Mouse (Mus musculus) C2C12 (cell line): ENCODE data around the gene Il1rapl2. TPM values are rescaled to one million over a fixed set of nuclear protein-coding genes. Genes with fewer than 3 reads are reported as not detected.

Source experiments
- H3K27me3 ChIP-seq: one replicate; pipeline ENCODE4 v1.6.1; 2011; ENCODE audit not compliant: control insufficient read depth, insufficient read depth, insufficient read length
- H3K36me3 ChIP-seq: one replicate; pipeline ENCODE4 v1.6.1; 2011; ENCODE audit not compliant: control insufficient read depth, insufficient read depth
- H3K4me3 ChIP-seq: one replicate; pipeline ENCODE4 v1.5.1; 2011; ENCODE audit warnings: mild to moderate bottlenecking, control low read depth; ENCODE audit not compliant: poor library complexity, insufficient read depth, severe bottlenecking
- H3K79me2 ChIP-seq: one replicate; pipeline ENCODE4 v1.6.1; 2011; ENCODE audit not compliant: control insufficient read depth, insufficient read depth
- H3K79me3 ChIP-seq: one replicate; pipeline ENCODE4 v1.6.1; 2011; ENCODE audit warnings: low read depth, control low read depth
- H3ac ChIP-seq: one replicate; pipeline ENCODE3; 2011; ENCODE audit warnings: low read depth; ENCODE audit not compliant: control insufficient read depth, insufficient read length
- CEBPB ChIP-seq: IDR thresholded peaks from one replicate; pipeline ENCODE4 v1.6.1; 2011; ENCODE audit warnings: low read depth, mild to moderate bottlenecking, control low read depth, moderate library complexity
- CTCF ChIP-seq: IDR thresholded peaks from one replicate; pipeline ENCODE4 v1.5.1; 2011; ENCODE audit not compliant: control insufficient read depth, insufficient read depth, insufficient read length
- FOSL1 ChIP-seq: IDR thresholded peaks from one replicate; pipeline ENCODE4 v1.8.0; 2011; ENCODE audit warnings: mild to moderate bottlenecking, low read length; ENCODE audit not compliant: poor library complexity, insufficient read depth, severe bottlenecking
- MAX ChIP-seq: IDR thresholded peaks from one replicate; pipeline ENCODE4 v1.6.1; 2011; ENCODE audit warnings: mild to moderate bottlenecking, control low read depth
- MYOD1 ChIP-seq: IDR thresholded peaks from one replicate; pipeline ENCODE4 v1.6.1; 2011; ENCODE audit warnings: low read depth; ENCODE audit not compliant: control insufficient read depth, insufficient read length
- MYOG ChIP-seq: IDR thresholded peaks from one replicate; pipeline ENCODE4 v1.6.1; 2011; ENCODE audit not compliant: control insufficient read depth, insufficient read length; ENCODE audit errors: extremely low read depth
- USF1 ChIP-seq: IDR thresholded peaks from one replicate; pipeline ENCODE4 v1.6.1; 2011; ENCODE audit warnings: low read depth, mild to moderate bottlenecking, control low read depth, moderate library complexity
- polyA plus RNA-seq: library from polyadenylated mRNA; unstranded; fragments of >200 nt; fragmentation: generic; extraction: Trizol; gene quantifications from one replicate; pipeline ENCODE4 v1.2.1, GENCODE M21; 2012; ENCODE audit warnings: missing spikeins

Il1rapl2 gene
- polyA plus RNA-seq, 1 experiment, result not detected

- Histone ChIP-seq H3K79me3 (no peaks in the 10 kb centered on the region), H3K4me3 (no peak overlapping the region), H3K27me3 (no peaks in the 10 kb centered on the region), H3ac (no peak overlapping the region), H3K36me3 (no peaks in the 10 kb centered on the region), H3K79me2 (no peaks in the 10 kb centered on the region)
- TF ChIP-seq MAX (no peak), USF1 (no peak), MYOD1 (no peak), CTCF (no peak), MYOG (no peak), FOSL1 (no peak), CEBPB (no peak)
Observed at GRCm38 (mm10) chrX:137812151-137812550, 241.7 kb downstream of the Il1rapl2 start.

DNA sequence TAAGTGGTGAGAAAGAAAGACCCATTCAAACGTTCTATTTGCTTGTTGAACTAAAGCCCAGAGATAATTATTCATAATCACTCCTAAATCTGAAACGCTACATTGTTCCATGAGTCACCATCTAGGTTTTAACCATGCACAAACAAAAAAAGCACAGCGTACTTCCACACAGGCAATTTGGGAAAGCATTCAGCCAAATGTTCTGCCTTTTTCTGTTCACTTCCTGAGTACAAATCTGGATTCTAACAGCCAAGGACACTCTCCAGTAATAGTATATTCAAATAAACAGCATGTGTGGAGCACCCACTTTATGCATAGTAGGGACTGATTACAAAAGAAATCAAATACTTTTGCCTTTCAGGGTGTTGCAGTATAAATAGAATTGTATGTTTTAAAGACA lies 278.5 kb downstream of the Il1rapl2 start:
- Histone ChIP-seq H3K4me3 (no peak overlapping the region), H3K27me3 (no peaks in the 10 kb centered on the region), H3K36me3 (no peaks in the 10 kb centered on the region), H3K79me3 (no peaks in the 10 kb centered on the region), H3ac (no peak overlapping the region), H3K79me2 (no peaks in the 10 kb centered on the region)
- TF ChIP-seq CTCF, result no peak
- TF ChIP-seq CEBPB, result no peak
- no peak for TF ChIP-seq MYOD1
- TF ChIP-seq USF1, result no peak
- TF ChIP-seq MAX, result no peak
- no peak for TF ChIP-seq FOSL1
- TF ChIP-seq MYOG, result no peak

GRCm38 (mm10) chrX:137923490-137923889 lies 353.1 kb downstream of the Il1rapl2 start:
- Histone ChIP-seq H3K27me3 (no peaks in the 10 kb centered on the region), H3K4me3 (no peak overlapping the region), H3K36me3 (no peaks in the 10 kb centered on the region), H3K79me3 (no peaks in the 10 kb centered on the region), H3ac (no peak overlapping the region), H3K79me2 (no peaks in the 10 kb centered on the region)
- no peak for TF ChIP-seq MYOG
- TF ChIP-seq MYOD1, result no peak
- no peak for TF ChIP-seq CTCF
- TF ChIP-seq CEBPB, result no peak
- TF ChIP-seq FOSL1, result no peak
- no peak for TF ChIP-seq USF1
- TF ChIP-seq MAX, result no peak

- no peaks in the 10 kb centered on the region for H3K36me3 ChIP-seq
- H3K79me2 ChIP-seq, result no peaks in the 10 kb centered on the region
- H3K79me3 ChIP-seq, result no peaks in the 10 kb centered on the region
- no peaks in the 10 kb centered on the region for H3K27me3 ChIP-seq
- no peak overlapping the region for H3ac ChIP-seq
- TF ChIP-seq USF1, result no peak
- no peak for TF ChIP-seq CEBPB
- TF ChIP-seq MYOD1, result no peak
- TF ChIP-seq FOSL1, result no peak
- TF ChIP-seq CTCF, result no peak
- TF ChIP-seq MAX, result no peak
- H3K4me3 ChIP-seq, result no peak overlapping the region
Observed at GRCm38 (mm10) chrX:137926835-137927234, 356.4 kb downstream of the Il1rapl2 start.

DNA sequence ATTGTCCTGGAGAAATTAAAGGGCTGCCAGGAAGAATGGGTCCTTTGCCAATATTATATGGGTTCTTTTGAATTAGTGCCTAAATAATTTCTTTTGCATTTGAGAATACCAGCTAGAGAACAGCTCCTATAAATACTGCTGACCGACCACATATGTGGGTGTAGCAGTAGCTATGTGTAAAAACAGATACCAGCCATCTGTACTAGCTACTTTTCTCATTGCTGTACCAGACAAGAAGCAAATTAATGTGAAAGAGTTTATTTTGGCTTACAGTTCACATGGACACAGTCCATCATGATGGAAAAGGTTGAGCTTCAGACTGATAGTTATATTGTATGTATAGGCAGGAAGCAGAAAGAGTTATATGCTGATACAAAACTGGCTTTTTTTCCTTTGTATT lies 377.3 kb downstream of the Il1rapl2 start:
- no peaks in the 10 kb centered on the region for H3K36me3 ChIP-seq
- H3K79me2 ChIP-seq, result no peaks in the 10 kb centered on the region
- H3K27me3 ChIP-seq, result no peaks in the 10 kb centered on the region
- no peak overlapping the region for H3K4me3 ChIP-seq
- no peak overlapping the region for H3ac ChIP-seq
- no peaks in the 10 kb centered on the region for H3K79me3 ChIP-seq
- TF ChIP-seq MYOG, result no peak
- TF ChIP-seq CEBPB, result no peak
- TF ChIP-seq FOSL1, result no peak
- no peak for TF ChIP-seq MYOD1
- no peak for TF ChIP-seq USF1
- no peak for TF ChIP-seq CTCF
- no peak for TF ChIP-seq MAX

GRCm38 (mm10) chrX:137971306-137971705 lies 400.9 kb downstream of the Il1rapl2 start:
- H3ac ChIP-seq, result no peak overlapping the region
- no peaks in the 10 kb centered on the region for H3K79me3 ChIP-seq
- no peak overlapping the region for H3K4me3 ChIP-seq
- TF ChIP-seq MAX (no peak), CEBPB (no peak), MYOD1 (no peak), CTCF (no peak), MYOG (no peak), USF1 (no peak), FOSL1 (no peak)
- no peaks in the 10 kb centered on the region for H3K27me3 ChIP-seq
- no peaks in the 10 kb centered on the region for H3K79me2 ChIP-seq
- H3K36me3 ChIP-seq, result no peaks in the 10 kb centered on the region

- Histone ChIP-seq H3K4me3 (no peak overlapping the region), H3K36me3 (no peaks in the 10 kb centered on the region), H3ac (no peak overlapping the region), H3K79me2 (no peaks in the 10 kb centered on the region), H3K79me3 (no peaks in the 10 kb centered on the region), H3K27me3 (no peaks in the 10 kb centered on the region)
- TF ChIP-seq CEBPB, result no peak
- TF ChIP-seq FOSL1, result no peak
- TF ChIP-seq MYOD1, result no peak
- no peak for TF ChIP-seq CTCF
- no peak for TF ChIP-seq MAX
- no peak for TF ChIP-seq USF1
- no peak for TF ChIP-seq MYOG
Observed at GRCm38 (mm10) chrX:138043113-138043512, 472.7 kb downstream of the Il1rapl2 start.
